Mouse (Mus musculus) CH12.LX (cell line): ENCODE results near the gene Scyl1. TPM values are rescaled to one million over a fixed set of nuclear protein-coding genes. Genes with fewer than 3 reads are reported as not detected.

Source experiments
- DNase-seq: peaks from one replicate; pipeline ENCODE4 v3.0.0-alpha.2; 2013; ENCODE audit errors: extremely low read depth
- H3K27ac ChIP-seq: 2 replicates; pipeline ENCODE4 v1.5.1; 2012; ENCODE audit warnings: low read depth, mild to moderate bottlenecking, control low read depth, moderate library complexity; ENCODE audit not compliant: insufficient read depth
- H3K27me3 ChIP-seq: replicated peaks from 2 replicates; pipeline ENCODE3; 2012; ENCODE audit warnings: inconsistent platforms
- H3K36me3 ChIP-seq, 2 experiments: replicated peaks in 1 of 2; 2 replicates each; pipeline versions ENCODE3 to v1.6.1; 2012; ENCODE audit warnings: inconsistent platforms in 1 of 2, low read length in 1 of 2, mild to moderate bottlenecking in 1 of 2, mixed read lengths in 1 of 2, moderate library complexity in 1 of 2; ENCODE audit not compliant: control insufficient read depth in 1 of 2, insufficient read depth in 1 of 2
- H3K4me1 ChIP-seq, 2 experiments: 2 replicates each; pipeline ENCODE4 v1.6.1; 2012; ENCODE audit warnings: inconsistent platforms in 1 of 2, moderate library complexity in 1 of 2; ENCODE audit not compliant: insufficient read depth in 2 of 2, control insufficient read depth in 1 of 2
- H3K4me2 ChIP-seq: 2 replicates; pipeline ENCODE4 v1.6.1; 2012; ENCODE audit warnings: low read depth, mild to moderate bottlenecking, control low read depth; ENCODE audit not compliant: poor library complexity, insufficient read depth, severe bottlenecking
- H3K4me3 ChIP-seq, 3 experiments: fragments of 150-350 bp in 1 of 3; sonication (generic) in 1 of 3; replicated peaks in 1 of 3; 2 replicates each; pipeline versions ENCODE3 to v1.5.1; 2011 to 2012; ENCODE audit warnings: low read depth in 2 of 3, low read length in 2 of 3, mild to moderate bottlenecking in 2 of 3, moderate library complexity in 2 of 3, control low read depth in 1 of 3, improper control_type of control experiment in 1 of 3, inconsistent platforms in 1 of 3, mixed read lengths in 1 of 3; ENCODE audit not compliant: poor library complexity in 1 of 3
- H3K79me2 ChIP-seq: replicated peaks from 2 replicates; pipeline ENCODE4 v1.6.1; 2012; ENCODE audit warnings: mild to moderate bottlenecking, moderate library complexity; ENCODE audit not compliant: control insufficient read depth, poor library complexity, insufficient read depth, severe bottlenecking; ENCODE audit errors: extremely low read depth
- H3K9ac ChIP-seq: 2 replicates; pipeline ENCODE4 v1.6.1; 2012; ENCODE audit warnings: low read depth, mild to moderate bottlenecking, control low read depth, moderate library complexity; ENCODE audit not compliant: insufficient read depth
- H3K9me3 ChIP-seq: replicated peaks from 2 replicates; pipeline ENCODE3; 2012; ENCODE audit warnings: low read length, inconsistent platforms, mixed read lengths
- BHLHE40 ChIP-seq: IDR thresholded peaks from 2 replicates; pipeline ENCODE4 v1.6.1; 2011; ENCODE audit warnings: mild to moderate bottlenecking, low read depth, low read length, improper control_type of control experiment
- CTCF ChIP-seq, 2 experiments: IDR thresholded peaks in 1 of 2; conservative IDR thresholded peaks in 1 of 2; 2 replicates each; pipeline ENCODE4 v1.5.1; 2011 to 2012; ENCODE audit warnings: low read depth in 2 of 2, low read length in 2 of 2, improper control_type of control experiment in 1 of 2, inconsistent platforms in 1 of 2, mild to moderate bottlenecking in 1 of 2, moderate library complexity in 1 of 2
- ELF1 ChIP-seq: IDR thresholded peaks from 2 replicates; pipeline ENCODE4 v1.6.1; 2014; ENCODE audit warnings: low read depth, mild to moderate bottlenecking, inconsistent platforms, low read length, improper control_type of control experiment
- EP300 ChIP-seq: IDR thresholded peaks from 2 replicates; pipeline ENCODE4 v1.6.1; 2011; ENCODE audit warnings: low read length, improper control_type of control experiment
- ETS1 ChIP-seq: conservative IDR thresholded peaks from 2 replicates; pipeline ENCODE4 v1.6.1; 2012; ENCODE audit warnings: low read depth, mild to moderate bottlenecking, inconsistent platforms, low read length, improper control_type of control experiment, moderate library complexity
- GABPA ChIP-seq: IDR thresholded peaks from 2 replicates; pipeline ENCODE4 v1.6.1; 2012; ENCODE audit warnings: low read depth, low read length, improper control_type of control experiment, inconsistent platforms; ENCODE audit not compliant: insufficient replicate concordance
- IRF4 ChIP-seq: IDR thresholded peaks from 2 replicates; pipeline ENCODE4 v1.6.1; 2014; ENCODE audit warnings: low read depth, mild to moderate bottlenecking, inconsistent platforms, low read length, improper control_type of control experiment
- JUN ChIP-seq: IDR thresholded peaks from 2 replicates; pipeline ENCODE4 v1.6.1; 2011; ENCODE audit warnings: low read depth, mild to moderate bottlenecking, low read length, improper control_type of control experiment, moderate library complexity; ENCODE audit not compliant: insufficient read depth
- JUND ChIP-seq: conservative IDR thresholded peaks from 2 replicates; pipeline ENCODE4 v1.6.1; 2011; ENCODE audit warnings: low read depth, low read length, improper control_type of control experiment
- MAFK ChIP-seq: IDR thresholded peaks from 2 replicates; pipeline ENCODE4 v1.6.1; 2011; ENCODE audit warnings: low read length, improper control_type of control experiment; ENCODE audit not compliant: insufficient replicate concordance
- MAX ChIP-seq: IDR thresholded peaks from 2 replicates; pipeline ENCODE4 v1.6.1; 2011; ENCODE audit warnings: low read length, improper control_type of control experiment
- MAZ ChIP-seq: IDR thresholded peaks from 2 replicates; pipeline ENCODE4 v1.6.1; 2012; ENCODE audit warnings: low read depth, mild to moderate bottlenecking, inconsistent platforms, low read length, improper control_type of control experiment, moderate library complexity
- MXI1 ChIP-seq: IDR thresholded peaks from 2 replicates; pipeline ENCODE4 v1.6.1; 2011; ENCODE audit warnings: mild to moderate bottlenecking, low read depth, low read length, improper control_type of control experiment
- NELFE ChIP-seq: IDR thresholded peaks from 2 replicates; pipeline ENCODE4 v1.6.1; 2011; ENCODE audit warnings: low read depth, low read length, improper control_type of control experiment
- NRF1 ChIP-seq: IDR thresholded peaks from 2 replicates; pipeline ENCODE4 v1.6.1; 2014; ENCODE audit warnings: low read depth, mild to moderate bottlenecking, inconsistent platforms, low read length, improper control_type of control experiment, moderate library complexity
- RCOR1 ChIP-seq: conservative IDR thresholded peaks from 2 replicates; pipeline ENCODE4 v1.6.1; 2012; ENCODE audit warnings: low read depth, mild to moderate bottlenecking, inconsistent platforms, low read length, improper control_type of control experiment
- SMC3 ChIP-seq: IDR thresholded peaks from 2 replicates; pipeline ENCODE4 v1.6.1; 2011; ENCODE audit warnings: low read depth, low read length, improper control_type of control experiment
- TBP ChIP-seq: conservative IDR thresholded peaks from 2 replicates; pipeline ENCODE4 v1.6.1; 2011; ENCODE audit warnings: low read depth, low read length, improper control_type of control experiment
- UBTF ChIP-seq: IDR thresholded peaks from 2 replicates; pipeline ENCODE4 v1.6.1; 2012; ENCODE audit warnings: low read depth, mild to moderate bottlenecking, inconsistent platforms, low read length, improper control_type of control experiment, moderate library complexity
- USF1 ChIP-seq: IDR thresholded peaks from 2 replicates; pipeline ENCODE4 v1.6.1; 2014; ENCODE audit warnings: low read depth, mild to moderate bottlenecking, inconsistent platforms, low read length, improper control_type of control experiment
- ZC3H11A ChIP-seq: IDR thresholded peaks from 2 replicates; pipeline ENCODE4 v1.6.1; 2012; ENCODE audit warnings: low read depth, mild to moderate bottlenecking, inconsistent platforms, low read length, improper control_type of control experiment
- ZMIZ1 ChIP-seq: IDR thresholded peaks from 2 replicates; pipeline ENCODE4 v1.6.1; 2012; ENCODE audit warnings: low read depth, mild to moderate bottlenecking, inconsistent platforms, low read length, improper control_type of control experiment
- dilution Hi-C: fragments of 300-500 bp; cut with MboI; formaldehyde crosslinking; loops from 2 replicates; pipeline ENCODE4 v1.14.3; 2020; ENCODE audit warnings: low sequenced_read_pairs; ENCODE audit not compliant: extremely low pct_unique_long_range_greater_than_20kb, extremely low pct_ligation_motif_present
- in situ Hi-C: fragments of 300-500 bp; cut with MboI; formaldehyde crosslinking; loops from 3 replicates; pipeline ENCODE4 v1.14.3; 2019; ENCODE audit warnings: low sequenced_read_pairs, low pct_ligation_motif_present, low pct_unique_long_range_greater_than_20kb, mixed read lengths
- polyA plus RNA-seq: library from polyadenylated mRNA; unstranded; fragments of >175 nt; gene quantifications from 2 replicates; pipeline ENCODE4 v1.2.1, GENCODE M21; 2012; ENCODE audit warnings: low read depth; ENCODE audit not compliant: insufficient read length
- total RNA-seq, 2 experiments: library from RNA; depleted of rRNA; stranded (reverse); fragments of 300-350 nt in 1 of 2; fragments of >200 nt in 1 of 2; gene quantifications; 2 replicates each; pipeline ENCODE4 v1.2.3; 2012 to 2014

Gene Scyl1
- total and polyA plus RNA-seq, 3 experiments: 35.1 to 56.1 (median 49.8) TPM

- peaks cover 9 to 13% of the 10 kb centered on the region in 2 experiments for H3K4me1 ChIP-seq
- no peak within 1 kb of the TSS for H3K4me2 ChIP-seq
- H3K27ac ChIP-seq: no peak within 1 kb of the TSS
- H3K36me3 ChIP-seq: no peaks in the 10 kb centered on the region
- dilution Hi-C loops (no loop called here), in situ Hi-C loops (no loop called here)
- no peak for TF ChIP-seq MAX
- no peak for TF ChIP-seq ZC3H11A
- TF ChIP-seq IRF4: no peak
- no peaks in the 10 kb centered on the region for H3K79me2 ChIP-seq
- H3K9ac ChIP-seq: no peak within 1 kb of the TSS
- no peaks in the 10 kb centered on the region for H3K9me3 ChIP-seq
- no peak for DNase-seq
- H3K27me3 ChIP-seq: peaks cover 39% of the 10 kb centered on the region
- no peak within 1 kb of the TSS for H3K4me3 ChIP-seq
Observed at GRCm38 (mm10) chr19:5740320-5741317, 30.6 kb downstream of the Scyl1 start, which contains the start of gene Ltbp3. Gene Ltbp3, plus strand, starts transcription at chr19:5740904.

GRCm38 (mm10) chr19:5739446-5739845, 31.8 kb downstream of the Scyl1 start:
- no peak for DNase-seq
- Histone ChIP-seq H3K27me3 (peaks cover 50% of the 10 kb centered on the region), H3K9me3 (no peaks in the 10 kb centered on the region), H3K4me2 (no peak overlapping the region), H3K9ac (no peak overlapping the region), H3K79me2 (no peaks in the 10 kb centered on the region), H3K27ac (no peak overlapping the region), H3K4me3 (no peak overlapping the region), H3K36me3 (no peaks in the 10 kb centered on the region), H3K4me1 (peaks cover 9 to 13% of the 10 kb centered on the region in 2 experiments)
- dilution Hi-C loops (no loop called here), in situ Hi-C loops (no loop called here)
- no peak for TF ChIP-seq RCOR1
- TF ChIP-seq NRF1: no peak
- no peak for TF ChIP-seq JUN
- TF ChIP-seq IRF4: no peak

GRCm38 (mm10) chr19:5734325-5734724, 36.9 kb downstream of the Scyl1 start:
- no peak overlapping the region for H3K4me3 ChIP-seq
- no peak overlapping the region for H3K27ac ChIP-seq
- in situ Hi-C loops: loop anchor here (5.0 kb wide), 1 partner anchor 33 kb away; no protein-coding TSS in a partner anchor
- dilution Hi-C loops: no loop called here
- no peaks in the 10 kb centered on the region; the same call in 1 of the 2 replicates for H3K79me2 ChIP-seq
- no peak for DNase-seq
- no peak overlapping the region for H3K9ac ChIP-seq
- peaks cover 0 to 13% of the 10 kb centered on the region in 2 experiments for H3K36me3 ChIP-seq
- TF ChIP-seq NELFE (no peak), BHLHE40 (no peak), IRF4 (no peak), MAX (no peak), MAZ (no peak), JUN (no peak), MAFK (no peak), ETS1 (no peak), EP300 (no peak), USF1 (no peak), GABPA (no peak), JUND (no peak), UBTF (no peak), CTCF (conservative IDR thresholded peaks at IDR 0.05 in 1 of 2, IDR thresholded peaks at IDR 0.05 in 1 of 2; ENCODE audit: low read depth in 2 of 2, low read length in 2 of 2) (no peak), ZMIZ1 (no peak), TBP (no peak), MXI1 (no peak), ELF1 (no peak), SMC3 (no peak)
- H3K4me1 ChIP-seq: peaks cover 7 to 19% of the 10 kb centered on the region in 2 experiments
- no peaks in the 10 kb centered on the region for H3K9me3 ChIP-seq
- H3K27me3 ChIP-seq: peaks cover 46% of the 10 kb centered on the region
- H3K4me2 ChIP-seq: no peak overlapping the region
